Mouse (Mus musculus): ENCODE data around the gene Lcmt2. TPM values are rescaled to one million over a fixed set of nuclear protein-coding genes. Genes with fewer than 3 reads are reported as not detected.
"Not testable (repeated sequence)": the region's sequence is repeated elsewhere in the genome, so short reads cannot be mapped to it uniquely, and the experiment has no call there.

Lcmt2 gene
- polyA plus RNA-seq, 1 experiment from 2014 or later: 24.1 TPM

GRCm38 (mm10) chr2:121141216-121142035, 973 bp upstream of the Lcmt2 start:
- H3K4me3 ChIP-seq: peak overlapping the region; percentile 64
- 83% methylated on average over 16 of the region's 16 CpGs for WGBS
- peaks cover 30% of the 10 kb centered on the region for H3K4me1 ChIP-seq (replicated peaks)
- H3K27me3 ChIP-seq (ENCODE audit: insufficient read depth, poor library complexity, severe bottlenecking): no peaks in the 10 kb centered on the region
- peak overlapping the region; percentile 96 for H3K27ac ChIP-seq
- DNase-seq (ENCODE audit: low spot score): no peak
- peaks cover 17% of the 10 kb centered on the region for H3K9me3 ChIP-seq
- peaks cover 58% of the 10 kb centered on the region for H3K36me3 ChIP-seq

GRCm38 (mm10) chr2:121139266-121140017, 1.0 kb downstream of the Lcmt2 start:
- H3K27me3 ChIP-seq (ENCODE audit: insufficient read depth, poor library complexity, severe bottlenecking): no peaks in the 10 kb centered on the region

GRCm38 (mm10) chr2:121137371-121137770, 3.1 kb downstream of the Lcmt2 start:
- Histone ChIP-seq H3K36me3 (peaks cover 30% of the 10 kb centered on the region), H3K9me3 (peaks cover 17% of the 10 kb centered on the region), H3K4me1 (replicated peaks) (peaks cover 29% of the 10 kb centered on the region), H3K27ac (no peak overlapping the region), H3K4me3 (no peak overlapping the region), H3K27me3 (ENCODE audit: insufficient read depth, poor library complexity, severe bottlenecking) (no peaks in the 10 kb centered on the region)
- no peak for DNase-seq (ENCODE audit: low spot score)
- 92% methylated on average over 4 of the region's 4 CpGs for WGBS

More at GRCm38 (mm10) chr2:121139266-121140017, 1.0 kb downstream of the Lcmt2 start:
- Histone ChIP-seq H3K36me3 (peaks cover 42% of the 10 kb centered on the region), H3K4me3 (peak overlapping the region; percentile 64), H3K9me3 (peaks cover 17% of the 10 kb centered on the region), H3K27ac (peak overlapping the region; percentile 96), H3K4me1 (replicated peaks) (peaks cover 30% of the 10 kb centered on the region)
- DNase-seq (ENCODE audit: low spot score): peak; percentile 8
- WGBS: 60% methylated on average over 29 of the region's 29 CpGs

GRCm38 (mm10) chr2:121132822-121133221, 7.6 kb downstream of the Lcmt2 start:
- Histone ChIP-seq H3K4me3 (no peak overlapping the region), H3K4me1 (replicated peaks) (no peaks in the 10 kb centered on the region), H3K27me3 (ENCODE audit: insufficient read depth, poor library complexity, severe bottlenecking) (no peaks in the 10 kb centered on the region), H3K27ac (no peak overlapping the region), H3K9me3 (0 out of 2 replicates have a peak, but pooled peaks cover 3% of the 10 kb centered on the region), H3K36me3 (peaks cover 11% of the 10 kb centered on the region)
- 73% methylated on average over 1 of the region's 1 CpGs for WGBS
- no peak for DNase-seq (ENCODE audit: low spot score)

- Histone ChIP-seq H3K27me3 (ENCODE audit: insufficient read depth, poor library complexity, severe bottlenecking) (no peaks in the 10 kb centered on the region), H3K4me3 (no peak overlapping the region), H3K9me3 (no peaks in the 10 kb centered on the region), H3K27ac (no peak overlapping the region), H3K4me1 (replicated peaks) (no peaks in the 10 kb centered on the region), H3K36me3 (no peaks in the 10 kb centered on the region)
- 78% methylated on average over 9 of the region's 9 CpGs for WGBS
- no peak for DNase-seq (ENCODE audit: low spot score)
These were observed 11.4 kb downstream of the Lcmt2 start for GRCm38 (mm10) chr2:121128865-121129620.

GRCm38 (mm10) chr2:121127536-121127935, 12.9 kb downstream of the Lcmt2 start:
- H3K27ac ChIP-seq: no peak overlapping the region
- no peaks in the 10 kb centered on the region for H3K9me3 ChIP-seq
- H3K4me3 ChIP-seq: no peak overlapping the region
- 86% methylated on average over 1 of the region's 1 CpGs for WGBS
- no peaks in the 10 kb centered on the region for H3K27me3 ChIP-seq (ENCODE audit: insufficient read depth, poor library complexity, severe bottlenecking)
- no peak for DNase-seq (ENCODE audit: low spot score)
- H3K36me3 ChIP-seq: no peaks in the 10 kb centered on the region
- H3K4me1 ChIP-seq (replicated peaks): no peaks in the 10 kb centered on the region

- not testable (repeated sequence) for H3K36me3 ChIP-seq; H3K4me1 ChIP-seq (replicated peaks); H3K9me3 ChIP-seq; H3K27ac ChIP-seq; H3K27me3 ChIP-seq (ENCODE audit: insufficient read depth, poor library complexity, severe bottlenecking); H3K4me3 ChIP-seq; DNase-seq (ENCODE audit: low spot score)
- 92% methylated on average over 5 of the region's 5 CpGs for WGBS
These were observed 14.2 kb downstream of the Lcmt2 start for GRCm38 (mm10) chr2:121126302-121126701.

- H3K4me3 ChIP-seq: no peak overlapping the region
- H3K27ac ChIP-seq: no peak overlapping the region
- no peaks in the 10 kb centered on the region for H3K4me1 ChIP-seq (replicated peaks)
- H3K9me3 ChIP-seq: no peaks in the 10 kb centered on the region
- no peak for DNase-seq (ENCODE audit: low spot score)
- 87% methylated on average over 3 of the region's 3 CpGs for WGBS
- H3K36me3 ChIP-seq: no peaks in the 10 kb centered on the region
- no peaks in the 10 kb centered on the region for H3K27me3 ChIP-seq (ENCODE audit: insufficient read depth, poor library complexity, severe bottlenecking)
These were observed 21.2 kb downstream of the Lcmt2 start for GRCm38 (mm10) chr2:121119260-121119659.

GRCm38 (mm10) chr2:121115418-121115817, 25.0 kb downstream of the Lcmt2 start:
- WGBS: 89% methylated on average over 2 of the region's 2 CpGs
- Histone ChIP-seq H3K4me3 (no peak overlapping the region), H3K27ac (no peak overlapping the region), H3K36me3 (no peaks in the 10 kb centered on the region), H3K4me1 (replicated peaks) (no peaks in the 10 kb centered on the region), H3K27me3 (ENCODE audit: insufficient read depth, poor library complexity, severe bottlenecking) (no peaks in the 10 kb centered on the region), H3K9me3 (no peaks in the 10 kb centered on the region)
- no peak for DNase-seq (ENCODE audit: low spot score)

GRCm38 (mm10) chr2:121109695-121110094, 30.8 kb downstream of the Lcmt2 start, which contains the start of gene Tgm7:
Tgm7 (minus strand) TSS chr2:121109795.
- no peaks in the 10 kb centered on the region for H3K27me3 ChIP-seq (ENCODE audit: insufficient read depth, poor library complexity, severe bottlenecking)
- WGBS: 88% methylated on average over 4 of the region's 4 CpGs
- no peak for DNase-seq (ENCODE audit: low spot score)
- H3K4me3 ChIP-seq: no peak within 1 kb of the TSS
- H3K27ac ChIP-seq: no peak within 1 kb of the TSS
- no peaks in the 10 kb centered on the region for H3K9me3 ChIP-seq
- no peaks in the 10 kb centered on the region for H3K4me1 ChIP-seq (replicated peaks)
- H3K36me3 ChIP-seq: no peaks in the 10 kb centered on the region

GRCm38 (mm10) chr2:121105940-121106339, 34.5 kb downstream of the Lcmt2 start:
- no peak for DNase-seq (ENCODE audit: low spot score)
- H3K4me1 ChIP-seq (replicated peaks): no peaks in the 10 kb centered on the region
- H3K4me3 ChIP-seq: no peak overlapping the region
- H3K36me3 ChIP-seq: no peaks in the 10 kb centered on the region
- no peaks in the 10 kb centered on the region for H3K27me3 ChIP-seq (ENCODE audit: insufficient read depth, poor library complexity, severe bottlenecking)
- no peaks in the 10 kb centered on the region for H3K9me3 ChIP-seq
- H3K27ac ChIP-seq: no peak overlapping the region

- DNase-seq (ENCODE audit: low spot score): peak; percentile 35
These were observed 38.4 kb downstream of the Lcmt2 start for GRCm38 (mm10) chr2:121102051-121102450.

More at GRCm38 (mm10) chr2:121102051-121102450, 38.4 kb downstream of the Lcmt2 start:
- Histone ChIP-seq H3K4me1 (replicated peaks) (no peaks in the 10 kb centered on the region), H3K27me3 (ENCODE audit: insufficient read depth, poor library complexity, severe bottlenecking) (no peaks in the 10 kb centered on the region), H3K36me3 (no peaks in the 10 kb centered on the region), H3K4me3 (no peak overlapping the region), H3K9me3 (no peaks in the 10 kb centered on the region), H3K27ac (no peak overlapping the region)
- WGBS: 27% methylated on average over 9 of the region's 9 CpGs

Data from hindbrain, embryonic 10.5 days (tissue).